Mouse (Mus musculus): ENCODE measurements around the gene Ppfibp2. TPM values are rescaled to one million over a fixed set of nuclear protein-coding genes. Genes with fewer than 3 reads are reported as not detected.

Ppfibp2 gene
- polyA plus RNA-seq, 2 experiments: 14.4 TPM

DNA sequence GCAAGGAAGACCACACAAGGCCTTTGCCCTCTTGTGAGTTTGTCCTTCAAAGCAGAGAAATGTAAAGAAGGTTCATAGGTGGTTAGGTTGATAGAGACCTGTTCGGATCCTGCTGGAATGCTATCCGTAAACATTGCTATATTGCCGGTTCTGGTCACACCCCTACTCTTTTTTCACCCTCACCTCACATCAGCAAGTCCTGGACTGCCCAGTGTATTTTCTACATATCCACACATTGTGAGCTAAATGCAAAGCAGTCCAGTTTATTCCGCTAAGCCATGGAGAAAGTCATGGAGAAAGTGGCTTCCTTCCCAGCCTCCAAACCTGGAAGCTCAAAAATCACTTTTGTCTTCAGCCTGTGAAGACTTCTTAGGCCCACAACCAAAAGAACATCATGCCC lies 154.7 kb downstream of the Ppfibp2 start:
- Histone ChIP-seq H3K27ac (replicated peaks; ENCODE audit: low read depth, low read length) (no peak overlapping the region), H3K36me3 (ENCODE audit: control insufficient read depth, insufficient read depth, low read length) (peaks cover 6% of the 10 kb centered on the region), H3K9me3 (ENCODE audit: control insufficient read depth, low read length) (no peaks in the 10 kb centered on the region), H3K4me2 (replicated peaks; ENCODE audit: low read depth, low read length, severe bottlenecking) (no peak overlapping the region), H3K4me3 (replicated peaks; ENCODE audit: low read length) (no peak overlapping the region), H3K4me1 (ENCODE audit: control insufficient read depth, insufficient read depth, low read length) (no peaks in the 10 kb centered on the region), H3K27me3 (ENCODE audit: control insufficient read depth, insufficient read depth, low read length) (no peaks in the 10 kb centered on the region), H3K9ac (ENCODE audit: low read depth, low read length, severe bottlenecking) (no peak overlapping the region)
- 89% methylated on average over 4 of the region's 4 CpGs for WGBS
- no peak for TF ChIP-seq POLR2A (IDR thresholded peaks at IDR 0.05; ENCODE audit: borderline replicate concordance, extremely low read depth, insufficient read depth, insufficient read length)
- DNase-seq (ENCODE audit: low spot score): no peak
- ATAC-seq (ENCODE audit: low FRiP score, low read depth): no peak

DNA sequence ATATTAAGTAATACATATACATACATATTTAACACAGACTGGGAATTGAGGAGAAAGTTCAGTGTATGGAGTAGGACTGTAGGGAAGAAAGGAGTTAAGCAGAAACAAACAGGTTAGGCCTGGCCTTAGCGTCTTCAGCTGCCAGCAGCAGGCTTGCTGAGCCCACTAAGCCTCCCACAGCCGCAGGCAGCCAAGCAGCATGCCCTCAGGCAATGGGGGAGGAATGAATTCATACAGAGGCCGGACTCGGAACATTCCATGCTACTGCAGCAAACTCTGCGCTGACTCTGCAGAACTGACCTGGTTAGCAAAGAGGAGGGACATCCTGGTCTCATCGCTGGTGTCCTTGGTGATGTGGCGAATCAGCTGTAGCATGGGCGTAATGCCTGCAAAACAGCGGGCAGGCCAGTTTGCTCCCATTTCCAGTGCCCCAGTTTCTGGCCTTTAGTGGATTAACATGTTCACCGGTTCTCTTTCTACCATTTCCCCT lies 157.1 kb downstream of the Ppfibp2 start:
- Histone ChIP-seq H3K9me3 (ENCODE audit: control insufficient read depth, low read length) (no peaks in the 10 kb centered on the region), H3K27ac (replicated peaks; ENCODE audit: low read depth, low read length) (no peak overlapping the region), H3K36me3 (ENCODE audit: control insufficient read depth, insufficient read depth, low read length) (no peaks in the 10 kb centered on the region), H3K27me3 (ENCODE audit: control insufficient read depth, insufficient read depth, low read length) (no peaks in the 10 kb centered on the region), H3K4me1 (ENCODE audit: control insufficient read depth, insufficient read depth, low read length) (no peaks in the 10 kb centered on the region), H3K4me3 (replicated peaks; ENCODE audit: low read length) (no peak overlapping the region), H3K4me2 (replicated peaks; ENCODE audit: low read depth, low read length, severe bottlenecking) (no peak overlapping the region), H3K9ac (ENCODE audit: low read depth, low read length, severe bottlenecking) (no peak overlapping the region)
- WGBS: 74% methylated on average over 10 of the region's 10 CpGs
- no peak for ATAC-seq (ENCODE audit: low FRiP score, low read depth)
- no peak for TF ChIP-seq POLR2A (IDR thresholded peaks at IDR 0.05; ENCODE audit: borderline replicate concordance, extremely low read depth, insufficient read depth, insufficient read length)
- DNase-seq (ENCODE audit: low spot score): no peak

DNA sequence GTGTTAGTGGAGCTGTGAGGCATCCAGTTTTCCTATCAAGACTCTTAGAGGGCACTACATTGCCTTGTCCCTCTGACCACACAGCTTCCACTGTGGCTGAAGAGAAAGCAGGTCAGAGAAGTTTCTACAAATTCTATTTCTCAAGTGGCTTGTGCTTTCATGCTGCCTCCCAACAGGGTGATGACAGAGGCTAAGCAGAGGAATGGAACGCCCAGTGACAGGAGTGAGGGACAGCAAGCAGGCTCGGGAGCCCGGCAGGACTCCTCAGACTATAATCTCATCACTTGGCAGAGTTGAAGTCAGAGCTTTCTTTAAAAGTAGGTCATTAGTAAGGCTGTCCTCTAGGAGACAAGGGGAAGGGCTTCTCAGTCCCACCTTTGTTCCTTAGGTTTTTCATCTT lies 160.9 kb downstream of the Ppfibp2 start:
- Histone ChIP-seq H3K9ac (ENCODE audit: low read depth, low read length, severe bottlenecking) (no peak overlapping the region), H3K4me1 (ENCODE audit: control insufficient read depth, insufficient read depth, low read length) (no peaks in the 10 kb centered on the region), H3K4me3 (replicated peaks; ENCODE audit: low read length) (no peak overlapping the region), H3K9me3 (ENCODE audit: control insufficient read depth, low read length) (no peaks in the 10 kb centered on the region), H3K27me3 (ENCODE audit: control insufficient read depth, insufficient read depth, low read length) (no peaks in the 10 kb centered on the region), H3K36me3 (ENCODE audit: control insufficient read depth, insufficient read depth, low read length) (no peaks in the 10 kb centered on the region), H3K27ac (replicated peaks; ENCODE audit: low read depth, low read length) (no peak overlapping the region), H3K4me2 (replicated peaks; ENCODE audit: low read depth, low read length, severe bottlenecking) (no peak overlapping the region)
- ATAC-seq (ENCODE audit: low FRiP score, low read depth): no peak
- no peak for TF ChIP-seq POLR2A (IDR thresholded peaks at IDR 0.05; ENCODE audit: borderline replicate concordance, extremely low read depth, insufficient read depth, insufficient read length)
- 63% methylated on average over 3 of the region's 3 CpGs for WGBS
- no peak for DNase-seq (ENCODE audit: low spot score)

- ATAC-seq (ENCODE audit: low FRiP score, low read depth) (no peak), DNase-seq (ENCODE audit: low spot score) (no peak)
- H3K9me3 ChIP-seq (ENCODE audit: control insufficient read depth, low read length): no peaks in the 10 kb centered on the region
- no peak for TF ChIP-seq POLR2A (IDR thresholded peaks at IDR 0.05; ENCODE audit: borderline replicate concordance, extremely low read depth, insufficient read depth, insufficient read length)
- H3K4me2 ChIP-seq (replicated peaks; ENCODE audit: low read depth, low read length, severe bottlenecking): no peak overlapping the region
- no peaks in the 10 kb centered on the region for H3K27me3 ChIP-seq (ENCODE audit: control insufficient read depth, insufficient read depth, low read length)
- H3K4me1 ChIP-seq (ENCODE audit: control insufficient read depth, insufficient read depth, low read length): no peaks in the 10 kb centered on the region
- no peak overlapping the region for H3K27ac ChIP-seq (replicated peaks; ENCODE audit: low read depth, low read length)
- no peak overlapping the region for H3K4me3 ChIP-seq (replicated peaks; ENCODE audit: low read length)
- WGBS: 93% methylated on average over 2 of the region's 2 CpGs
- H3K9ac ChIP-seq (ENCODE audit: low read depth, low read length, severe bottlenecking): no peak overlapping the region
- no peaks in the 10 kb centered on the region for H3K36me3 ChIP-seq (ENCODE audit: control insufficient read depth, insufficient read depth, low read length)
Measured at GRCm38 (mm10) chr7:107756748-107757147, 161.7 kb downstream of the Ppfibp2 start.

DNA sequence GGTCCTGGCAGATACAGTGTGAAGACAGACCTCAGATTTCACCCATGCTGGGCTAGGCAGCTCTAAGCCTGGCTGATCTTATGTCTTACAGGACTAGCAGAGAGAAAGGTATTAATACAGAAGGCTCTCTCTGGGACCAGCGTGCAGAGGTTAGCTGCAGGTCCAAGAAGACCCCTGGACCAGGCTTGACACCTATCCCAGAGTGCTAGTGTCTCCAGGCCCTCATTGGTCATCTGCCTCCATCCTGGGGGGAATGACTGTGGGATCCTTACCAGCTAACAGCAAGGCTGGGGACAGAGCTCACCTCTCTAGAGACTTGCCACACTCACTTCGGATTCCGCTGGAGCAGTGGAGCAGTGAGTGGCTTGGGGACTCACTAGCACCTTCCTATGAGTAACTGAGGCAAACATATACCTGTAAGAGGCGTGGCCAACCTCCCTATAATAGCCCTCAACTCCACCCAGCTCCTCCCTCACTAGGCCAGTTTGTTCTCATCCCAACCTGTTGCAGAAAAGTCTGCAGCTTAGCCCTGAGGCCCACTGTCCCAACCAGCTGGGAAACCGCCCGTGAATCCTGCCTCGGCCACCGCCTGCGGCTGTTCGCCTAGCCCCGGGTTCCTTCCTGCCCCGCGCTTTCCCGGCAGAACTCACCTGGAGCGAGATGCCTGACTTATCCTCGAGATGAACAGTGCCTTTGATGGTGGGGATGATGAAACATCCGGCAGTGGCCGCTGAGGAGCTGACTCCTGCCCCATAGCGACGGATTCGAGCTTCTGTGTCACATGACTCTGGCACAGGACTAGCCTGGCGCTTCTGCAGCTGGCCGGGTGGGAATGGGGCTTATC lies 162.5 kb downstream of the Ppfibp2 start, which contains the start of gene Cyb5r2:
Cyb5r2 (minus strand) TSS at position 725 of the 844 bp plus-strand sequence.
- H3K4me3 ChIP-seq (replicated peaks; ENCODE audit: low read length): peak within 1 kb of the TSS; percentile 23
- WGBS: 10% methylated on average over 23 of the region's 23 CpGs
- no peak for TF ChIP-seq POLR2A (IDR thresholded peaks at IDR 0.05; ENCODE audit: borderline replicate concordance, extremely low read depth, insufficient read depth, insufficient read length)
- no peaks in the 10 kb centered on the region for H3K36me3 ChIP-seq (ENCODE audit: control insufficient read depth, insufficient read depth, low read length)
- H3K4me2 ChIP-seq (replicated peaks; ENCODE audit: low read depth, low read length, severe bottlenecking): peak within 1 kb of the TSS; percentile 47
- H3K4me1 ChIP-seq (ENCODE audit: control insufficient read depth, insufficient read depth, low read length): no peaks in the 10 kb centered on the region
- no peak within 1 kb of the TSS for H3K27ac ChIP-seq (replicated peaks; ENCODE audit: low read depth, low read length)
- no peaks in the 10 kb centered on the region for H3K9me3 ChIP-seq (ENCODE audit: control insufficient read depth, low read length)
- DNase-seq (ENCODE audit: low spot score): no peak
- H3K9ac ChIP-seq (ENCODE audit: low read depth, low read length, severe bottlenecking): peak within 1 kb of the TSS; percentile 38
- no peaks in the 10 kb centered on the region for H3K27me3 ChIP-seq (ENCODE audit: control insufficient read depth, insufficient read depth, low read length)
- ATAC-seq (ENCODE audit: low FRiP score, low read depth): peak; percentile 50

Measured in limb, embryonic 14.5 days (tissue).